Comparison of ENCODE assay signal across 30 mouse cellular contexts in the genomic region with DNA sequence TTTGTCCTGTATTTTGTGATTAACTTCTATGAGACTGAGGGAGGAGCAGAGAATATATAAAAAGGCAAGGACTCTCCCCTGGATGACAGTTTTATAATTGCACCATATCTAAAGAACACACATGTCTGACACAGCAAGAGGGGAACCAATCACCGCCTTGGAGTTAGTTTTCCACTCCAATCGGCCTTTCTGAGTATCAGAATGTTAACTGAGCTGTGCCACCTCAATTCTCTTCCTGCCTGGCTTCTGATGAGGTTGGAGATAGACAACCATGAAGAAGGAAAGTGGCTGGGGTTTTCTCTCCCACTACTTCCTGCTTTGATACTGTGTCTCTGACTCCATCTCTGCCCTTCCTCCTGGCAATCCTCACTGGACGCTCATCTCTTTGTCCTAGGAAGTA. TPM values are rescaled to one million over a fixed set of nuclear protein-coding genes. Genes with fewer than 3 reads are reported as not detected.
"Had no signal": no experiment of that assay in that cellular context is flagged by ENCODE, and none has a peak within 500 bp of the region (broad histone marks: within the 10 kb centered on the region; RNA-seq: fewer than 3 reads in every experiment).

No protein-coding gene starts in this region.

- DNase-seq: gastrocnemius, adult 2 months; gastrocnemius, postnatal 10 days; gastrocnemius, postnatal 25 days; heart, adult 18-20 months; heart, postnatal 10 days; heart, postnatal 4 days; kidney, adult 18-20 months; kidney, adult 8-10 months; kidney, postnatal 10 days; kidney, postnatal 25 days; kidney, postnatal 4 days had no signal

- ATAC-seq: hindbrain, embryonic 16.5 days; intestine, embryonic 15.5 days; intestine, postnatal 0 days; liver, embryonic 12.5 days had no signal

RNA-seq across cellular contexts. Expression of a gene that starts 42.5 kb away (rescaled TPM):
- total RNA-seq: gastrocnemius, adult 2 months; granulocyte monocyte progenitor cell, adult 5-6 weeks; layer of hippocampus, adult 2 months; layer of hippocampus, postnatal 10 days; layer of hippocampus, postnatal 25 days; left cerebral cortex, adult 2 months; left cerebral cortex, postnatal 14 days; left cerebral cortex, postnatal 36 days had no signal
- polyA plus RNA-seq: heart, embryonic 12.5 days; heart, embryonic 14.5 days; hindbrain, embryonic 12.5 days; hindbrain, embryonic 14.5 days; intestine, postnatal 0 days; kidney, embryonic 14.5 days; limb, embryonic 11.5 days; limb, embryonic 13.5 days; limb, embryonic 15.5 days; liver, embryonic 12.5 days had no signal
